Mouse (Mus musculus) stomach, embryonic 15.5 days (tissue): ENCODE data around the gene Wasf3. TPM values are rescaled to one million over a fixed set of nuclear protein-coding genes. Genes with fewer than 3 reads are reported as not detected.
A peak's percentile ranks its signal among the peaks of the same experiment; 100 is the strongest.

Experiments
- ATAC-seq: fragments of 200-750 bp; cut with Nextera tagmentation; 2 replicates; pipeline ENCODE4 v1.8.0; 2017; ENCODE audit warnings: low read depth, moderate number of reproducible peaks, moderate TSS enrichment; ENCODE audit not compliant: insufficient read depth, low FRiP score
- H3K27ac ChIP-seq: fragments of 300-500 bp; sonication (generic); 2 replicates; pipeline ENCODE4 v1.5.1; 2015; ENCODE audit warnings: mild to moderate bottlenecking, inconsistent platforms
- H3K27me3 ChIP-seq: fragments of 300-500 bp; sonication (generic); replicated peaks from 2 replicates; pipeline ENCODE4 v1.6.1; 2015; ENCODE audit warnings: inconsistent platforms
- H3K36me3 ChIP-seq: fragments of 300-500 bp; sonication (generic); 2 replicates; pipeline ENCODE4 v1.6.1; 2015; ENCODE audit warnings: inconsistent platforms
- H3K4me1 ChIP-seq: fragments of 300-500 bp; sonication (generic); 2 replicates; pipeline ENCODE4 v1.6.1; 2015; ENCODE audit warnings: inconsistent platforms
- H3K4me2 ChIP-seq: fragments of 300-500 bp; sonication (generic); 2 replicates; pipeline ENCODE4 v1.6.1; 2015; ENCODE audit warnings: mild to moderate bottlenecking, inconsistent platforms
- H3K4me3 ChIP-seq: fragments of 300-500 bp; sonication (generic); replicated peaks from 2 replicates; pipeline ENCODE4 v1.5.1; 2015; ENCODE audit warnings: inconsistent platforms
- H3K9ac ChIP-seq: fragments of 300-500 bp; sonication (generic); 2 replicates; pipeline ENCODE4 v1.6.1; 2015; ENCODE audit warnings: inconsistent platforms
- H3K9me3 ChIP-seq: fragments of 300-500 bp; sonication (generic); 2 replicates; pipeline ENCODE4 v1.6.1; 2016; ENCODE audit warnings: inconsistent platforms
- WGBS: fragments of 180-500 bp; shearing (Covaris S2); methylation state at CpG from one replicate; pipeline ENCODE4 v1.1.7; 2015; 5-methylcytosine and 5-hydroxymethylcytosine counted together
- polyA plus RNA-seq: library from polyadenylated mRNA; unstranded; fragments of >200 nt; fragmentation: Nextera tagmentation; extraction: Ambion mirVana; gene quantifications from 2 replicates; pipeline ENCODE4 v1.2.1, GENCODE M21; 2015

Wasf3 gene
- polyA plus RNA-seq, 1 experiment from 2014 or later, result 1.8 TPM

- Histone ChIP-seq H3K27ac (no peak overlapping the region), H3K4me2 (no peak overlapping the region), H3K4me1 (no peaks in the 10 kb centered on the region), H3K4me3 (no peak overlapping the region), H3K36me3 (no peaks in the 10 kb centered on the region), H3K9me3 (no peaks in the 10 kb centered on the region), H3K27me3 (no peaks in the 10 kb centered on the region), H3K9ac (no peak overlapping the region)
- ATAC-seq, result no peak
- 55% methylated on average over 2 of the region's 2 CpGs for WGBS
Measured at GRCm38 (mm10) chr5:146403923-146404322, 19.1 kb downstream of the Wasf3 start.

DNA sequence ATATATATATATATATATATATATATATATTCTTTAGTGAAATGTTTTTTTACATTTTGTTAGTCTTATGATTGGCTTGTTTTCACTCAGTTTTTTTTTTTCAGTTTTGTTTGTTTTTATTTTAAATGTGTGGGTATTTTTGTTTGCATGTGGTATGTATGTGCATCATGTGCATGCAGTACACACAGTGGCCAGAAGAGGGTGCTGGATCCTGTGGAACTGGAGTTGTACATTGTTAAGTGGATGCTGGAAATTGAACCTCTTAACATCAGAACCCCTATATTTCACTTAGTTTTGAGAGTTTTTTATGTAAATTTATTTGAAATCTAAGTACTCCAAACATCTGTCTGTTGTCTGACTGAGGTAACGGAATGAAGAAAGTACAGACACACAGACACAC is 21.3 kb downstream of the Wasf3 start:
- H3K4me3 ChIP-seq, result no peak overlapping the region
- no peaks in the 10 kb centered on the region for H3K27me3 ChIP-seq
- 94% methylated on average over 1 of the region's 1 CpGs for WGBS
- no peak overlapping the region for H3K9ac ChIP-seq
- no peaks in the 10 kb centered on the region for H3K4me1 ChIP-seq
- no peak overlapping the region for H3K27ac ChIP-seq
- H3K9me3 ChIP-seq, result no peaks in the 10 kb centered on the region
- H3K4me2 ChIP-seq, result no peak overlapping the region
- no peaks in the 10 kb centered on the region for H3K36me3 ChIP-seq
- ATAC-seq, result no peak

DNA sequence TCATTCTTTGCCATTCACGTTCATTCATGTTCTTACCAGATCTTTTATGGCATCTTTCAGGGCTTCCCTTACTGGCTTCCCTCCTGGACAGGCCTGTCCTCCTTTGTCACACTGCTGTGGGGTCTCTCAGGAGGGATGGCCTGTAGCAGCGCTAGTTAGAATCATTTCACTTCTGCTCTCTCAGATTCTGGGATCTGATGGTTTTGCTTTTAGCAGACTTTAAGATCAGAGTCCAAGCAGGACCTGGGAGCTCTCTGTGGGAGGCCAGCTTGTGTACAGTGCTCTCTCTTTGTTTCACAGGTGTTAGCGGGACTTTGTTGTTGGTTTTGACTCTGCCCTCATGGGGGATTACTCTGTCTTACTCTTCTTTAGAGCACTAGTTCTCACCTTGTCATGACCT is 23.0 kb downstream of the Wasf3 start:
- no peak for ATAC-seq
- no peaks in the 10 kb centered on the region for H3K27me3 ChIP-seq
- 40% methylated on average over 3 of the region's 3 CpGs for WGBS
- no peaks in the 10 kb centered on the region for H3K36me3 ChIP-seq
- H3K4me1 ChIP-seq, result 0 out of 2 replicates have a peak, but pooled peaks cover 2% of the 10 kb centered on the region
- H3K4me3 ChIP-seq, result no peak overlapping the region
- H3K9ac ChIP-seq, result no peak overlapping the region
- no peak overlapping the region for H3K27ac ChIP-seq
- H3K9me3 ChIP-seq, result no peaks in the 10 kb centered on the region
- H3K4me2 ChIP-seq, result no peak overlapping the region

DNA sequence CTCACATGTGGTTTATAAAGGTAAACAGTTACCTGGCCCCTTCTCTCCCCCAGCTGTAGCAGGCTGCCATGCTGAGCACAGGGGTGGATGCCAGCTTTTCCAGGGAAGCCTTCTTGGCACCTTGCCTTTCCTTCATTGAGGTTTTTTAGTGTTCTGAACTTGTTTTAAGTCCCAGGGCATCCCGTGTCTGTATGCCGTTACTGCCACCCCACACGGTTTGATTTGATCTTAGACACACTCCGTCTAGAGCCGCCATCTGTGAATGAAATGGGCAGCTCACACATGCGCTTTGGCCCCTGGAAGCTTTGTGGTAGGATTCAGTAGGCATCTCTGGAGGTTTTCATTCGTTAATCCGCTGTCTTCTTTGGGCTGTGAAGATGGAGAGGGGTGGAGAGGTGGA is 23.8 kb downstream of the Wasf3 start:
- Histone ChIP-seq H3K9ac (no peak overlapping the region), H3K36me3 (no peaks in the 10 kb centered on the region), H3K9me3 (no peaks in the 10 kb centered on the region), H3K4me3 (no peak overlapping the region), H3K4me2 (no peak overlapping the region), H3K4me1 (0 out of 2 replicates have a peak, but pooled peaks cover 6% of the 10 kb centered on the region), H3K27me3 (no peaks in the 10 kb centered on the region), H3K27ac (no peak overlapping the region)
- 79% methylated on average over 8 of the region's 8 CpGs for WGBS
- no peak for ATAC-seq

DNA sequence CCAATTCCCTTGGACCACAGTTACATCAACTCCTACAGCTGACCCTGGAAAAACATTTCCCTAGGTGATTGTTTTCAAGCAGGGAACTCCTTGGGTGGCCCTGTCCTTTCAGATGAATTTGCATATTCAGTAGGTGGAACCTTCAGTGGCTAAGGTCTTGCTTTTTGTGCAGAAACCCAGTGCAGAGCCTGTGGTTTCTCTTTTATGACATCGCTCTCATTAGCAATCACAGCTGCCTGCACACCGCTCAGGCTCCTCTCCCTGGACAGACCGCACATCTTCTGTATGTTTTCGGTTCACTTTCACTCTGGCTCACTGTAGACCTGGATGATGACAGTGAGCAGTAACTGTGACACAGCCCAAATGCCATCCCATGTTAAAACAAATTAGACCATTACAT is 26.0 kb downstream of the Wasf3 start:
- no peak for ATAC-seq
- Histone ChIP-seq H3K27ac (no peak overlapping the region), H3K27me3 (no peaks in the 10 kb centered on the region), H3K9ac (no peak overlapping the region), H3K4me2 (no peak overlapping the region), H3K36me3 (no peaks in the 10 kb centered on the region), H3K4me3 (no peak overlapping the region), H3K4me1 (0 out of 2 replicates have a peak, but pooled peaks cover 6% of the 10 kb centered on the region), H3K9me3 (no peaks in the 10 kb centered on the region)
- WGBS, result 73% methylated on average over 4 of the region's 4 CpGs

GRCm38 (mm10) chr5:146412743-146413430 is 28.1 kb downstream of the Wasf3 start:
- Histone ChIP-seq H3K4me1 (0 out of 2 replicates have a peak, but pooled peaks cover 6% of the 10 kb centered on the region), H3K27me3 (no peaks in the 10 kb centered on the region), H3K9me3 (no peaks in the 10 kb centered on the region), H3K4me3 (no peak overlapping the region), H3K4me2 (no peak overlapping the region), H3K36me3 (no peaks in the 10 kb centered on the region), H3K9ac (no peak overlapping the region), H3K27ac (no peak overlapping the region)
- ATAC-seq, result no peak
- 73% methylated on average over 15 of the region's 15 CpGs for whole genome bisulfite sequencing

DNA sequence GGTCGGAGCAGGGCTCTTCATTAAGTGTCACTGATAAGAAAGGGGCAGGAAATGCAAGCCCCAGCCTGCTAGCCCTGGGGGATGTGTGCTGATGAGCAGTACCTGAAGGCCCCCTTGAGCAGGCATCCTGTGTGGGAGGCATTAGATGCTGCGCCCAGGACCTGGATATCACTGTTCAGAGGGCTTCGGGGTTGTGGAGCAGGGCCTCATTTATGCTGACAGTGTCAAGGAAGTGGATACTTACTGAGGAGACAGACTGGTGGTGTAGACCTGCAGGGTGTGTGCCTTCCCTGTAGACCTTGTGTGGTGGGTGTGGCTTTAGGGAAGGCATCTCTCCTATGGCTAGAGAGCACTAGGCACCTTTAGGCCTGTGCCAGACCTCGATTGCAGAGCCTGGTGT is 29.8 kb downstream of the Wasf3 start:
- Histone ChIP-seq H3K27ac (no peak overlapping the region), H3K9me3 (no peaks in the 10 kb centered on the region), H3K27me3 (no peaks in the 10 kb centered on the region), H3K36me3 (no peaks in the 10 kb centered on the region), H3K4me2 (no peak overlapping the region), H3K4me1 (0 out of 2 replicates have a peak, but pooled peaks cover 6% of the 10 kb centered on the region), H3K4me3 (no peak overlapping the region), H3K9ac (no peak overlapping the region)
- ATAC-seq, result no peak
- 76% methylated on average over 4 of the region's 4 CpGs for WGBS

- Histone ChIP-seq H3K9me3 (no peaks in the 10 kb centered on the region), H3K4me3 (no peak overlapping the region), H3K27me3 (no peaks in the 10 kb centered on the region), H3K9ac (no peak overlapping the region), H3K36me3 (no peaks in the 10 kb centered on the region), H3K4me1 (0 out of 2 replicates have a peak, but pooled peaks cover 6% of the 10 kb centered on the region), H3K27ac (no peak overlapping the region), H3K4me2 (no peak overlapping the region)
- 76% methylated on average over 12 of the region's 12 CpGs for WGBS
- ATAC-seq, result no peak
Measured at GRCm38 (mm10) chr5:146415218-146415617, 30.4 kb downstream of the Wasf3 start.

DNA sequence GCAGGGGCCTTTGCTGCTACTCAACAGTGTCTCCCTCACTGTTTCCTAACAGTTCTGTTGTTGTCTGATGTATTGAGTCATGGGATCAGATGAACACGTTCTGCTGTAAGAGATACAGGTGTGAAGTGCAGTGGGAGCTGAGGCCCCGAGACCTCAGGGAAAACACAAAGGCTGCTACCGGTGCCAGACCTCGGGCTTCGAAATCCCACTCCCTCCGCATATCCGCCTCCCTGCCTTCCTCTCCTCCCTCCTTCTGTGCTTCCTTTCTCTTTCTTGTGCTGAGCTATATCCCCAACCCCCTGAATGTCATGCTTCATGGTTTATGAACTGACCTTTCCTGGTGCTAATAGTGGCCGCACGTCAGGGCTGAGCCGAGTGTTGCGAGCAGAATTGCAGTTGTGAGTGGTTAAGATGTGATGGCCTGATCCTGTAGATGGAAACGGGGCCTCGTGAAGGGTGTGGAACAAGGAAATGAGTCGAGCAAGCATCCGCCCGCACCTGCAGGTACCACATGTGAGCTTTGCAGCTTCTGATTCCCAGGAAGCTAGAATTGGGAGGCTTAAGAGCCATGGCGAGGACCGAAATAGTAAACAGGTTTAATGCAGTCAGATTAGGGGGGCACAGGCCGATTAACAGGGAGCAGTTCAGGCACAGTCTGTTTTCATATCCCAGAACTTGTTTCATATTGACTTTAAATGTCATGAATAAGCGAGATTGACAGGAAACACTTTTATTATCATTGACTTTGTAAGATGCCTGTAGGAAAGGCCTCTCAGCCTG is 31.7 kb downstream of the Wasf3 start:
- Histone ChIP-seq H3K9me3 (no peaks in the 10 kb centered on the region), H3K27ac (no peak overlapping the region), H3K4me1 (0 out of 2 replicates have a peak, but pooled peaks cover 6% of the 10 kb centered on the region), H3K27me3 (no peaks in the 10 kb centered on the region), H3K9ac (no peak overlapping the region), H3K36me3 (no peaks in the 10 kb centered on the region), H3K4me2 (no peak overlapping the region), H3K4me3 (no peak overlapping the region)
- WGBS, result 71% methylated on average over 20 of the region's 20 CpGs
- no peak for ATAC-seq

- 65% methylated on average over 7 of the region's 7 CpGs for WGBS
- H3K36me3 ChIP-seq, result no peaks in the 10 kb centered on the region
- H3K4me3 ChIP-seq, result no peak overlapping the region
- H3K4me1 ChIP-seq, result 0 out of 2 replicates have a peak, but pooled peaks cover under 1% of the 10 kb centered on the region
- no peaks in the 10 kb centered on the region for H3K9me3 ChIP-seq
- H3K27ac ChIP-seq, result no peak overlapping the region
- ATAC-seq, result no peak
- H3K4me2 ChIP-seq, result no peak overlapping the region
- no peak overlapping the region for H3K9ac ChIP-seq
- H3K27me3 ChIP-seq, result no peaks in the 10 kb centered on the region
Measured at GRCm38 (mm10) chr5:146418092-146418491, 33.3 kb downstream of the Wasf3 start.

DNA sequence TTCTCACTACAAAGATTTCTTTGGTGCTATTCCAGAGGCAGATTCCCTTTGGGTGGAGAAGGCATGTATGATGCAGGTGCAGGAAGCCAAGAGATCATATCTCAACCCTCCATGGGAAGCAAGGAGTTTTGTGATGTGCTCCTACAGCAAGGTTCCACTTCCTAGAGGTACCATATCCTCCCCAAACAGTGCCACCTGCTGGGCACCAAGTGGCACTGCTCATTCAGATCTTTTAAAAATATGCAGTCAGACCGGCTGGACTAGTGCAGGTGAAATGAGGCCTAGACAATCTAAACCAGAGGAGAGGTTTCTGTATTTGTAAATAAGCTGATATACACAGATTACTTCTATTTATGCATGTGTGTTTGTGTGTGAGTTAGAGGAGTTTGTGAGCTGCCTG is 35.3 kb downstream of the Wasf3 start:
- Histone ChIP-seq H3K27me3 (no peaks in the 10 kb centered on the region), H3K4me2 (no peak overlapping the region), H3K4me3 (no peak overlapping the region), H3K4me1 (no peaks in the 10 kb centered on the region), H3K27ac (no peak overlapping the region), H3K9me3 (no peaks in the 10 kb centered on the region), H3K9ac (no peak overlapping the region), H3K36me3 (no peaks in the 10 kb centered on the region)
- ATAC-seq, result peak; percentile 56; the same call in 1 of the 2 replicates
- WGBS, result 67% methylated on average over 1 of the region's 1 CpGs

DNA sequence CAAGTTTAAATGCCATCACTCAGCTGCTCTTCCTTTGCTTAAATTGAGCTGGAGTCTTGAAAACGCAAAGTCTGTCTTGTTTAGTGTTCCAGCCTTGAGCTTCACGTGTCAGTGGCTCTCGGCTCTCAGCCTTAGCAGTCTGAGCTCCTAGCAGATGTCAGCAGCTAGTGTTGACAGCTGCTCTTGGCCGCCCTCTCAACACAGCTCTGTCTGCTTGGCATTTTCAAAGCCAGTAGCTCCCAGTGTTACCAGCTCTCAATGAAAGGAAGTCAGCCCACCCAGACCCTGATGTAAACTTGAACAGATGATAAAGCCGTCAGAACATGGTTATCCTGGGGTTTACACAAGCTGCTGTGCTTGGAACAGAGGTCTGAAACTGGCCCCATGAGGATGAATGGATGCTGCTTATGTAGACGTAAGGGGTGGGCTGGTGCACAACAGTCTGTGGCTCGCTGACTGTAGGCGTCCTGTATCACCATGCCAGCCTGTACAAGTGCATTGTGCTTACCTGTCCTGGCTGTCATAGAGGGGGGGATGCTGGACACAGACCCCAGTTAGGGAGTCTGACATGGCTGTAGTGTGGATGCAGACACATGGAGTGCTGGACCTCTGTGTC is 40.0 kb downstream of the Wasf3 start:
- Histone ChIP-seq H3K36me3 (no peaks in the 10 kb centered on the region), H3K4me2 (no peak overlapping the region), H3K4me1 (no peaks in the 10 kb centered on the region), H3K27ac (no peak overlapping the region), H3K4me3 (no peak overlapping the region), H3K27me3 (no peaks in the 10 kb centered on the region), H3K9me3 (no peaks in the 10 kb centered on the region), H3K9ac (no peak overlapping the region)
- 57% methylated on average over 8 of the region's 8 CpGs for WGBS
- no peak for ATAC-seq
